Mouse (Mus musculus) right cerebral cortex, adult 2 months (tissue): Measurements from ENCODE around the gene Crip2.
A peak's percentile ranks its signal among the peaks of the same experiment; 100 is the strongest.

Experiments
- DNase-seq, 2 experiments: peaks; one replicate each; pipeline ENCODE4 v3.0.0; 2021 to 2022; ENCODE audit warnings: low spot score in 2 of 2

The Crip2 gene

DNA sequence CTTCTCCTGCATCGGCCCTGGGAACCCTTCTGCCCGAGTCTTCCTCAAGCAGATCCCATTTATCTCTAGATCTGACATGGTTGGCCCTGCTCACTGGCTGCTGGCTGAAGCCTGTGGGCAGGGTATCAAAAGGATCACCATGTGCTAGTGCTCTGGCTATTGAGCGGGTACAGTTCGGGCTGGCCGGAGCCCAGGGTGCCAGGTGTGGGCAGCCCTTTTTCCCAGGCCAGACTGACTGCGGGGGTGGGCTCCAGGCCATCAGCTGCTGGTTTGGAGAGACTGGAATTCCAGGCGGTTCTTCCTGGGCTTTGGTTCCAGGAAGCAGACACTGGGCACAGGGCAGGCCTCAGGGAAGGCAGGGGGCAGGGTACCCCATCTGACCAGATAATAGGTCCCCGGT, 7.4 kb downstream of the Crip2 start:
- no peak for DNase-seq

DNA sequence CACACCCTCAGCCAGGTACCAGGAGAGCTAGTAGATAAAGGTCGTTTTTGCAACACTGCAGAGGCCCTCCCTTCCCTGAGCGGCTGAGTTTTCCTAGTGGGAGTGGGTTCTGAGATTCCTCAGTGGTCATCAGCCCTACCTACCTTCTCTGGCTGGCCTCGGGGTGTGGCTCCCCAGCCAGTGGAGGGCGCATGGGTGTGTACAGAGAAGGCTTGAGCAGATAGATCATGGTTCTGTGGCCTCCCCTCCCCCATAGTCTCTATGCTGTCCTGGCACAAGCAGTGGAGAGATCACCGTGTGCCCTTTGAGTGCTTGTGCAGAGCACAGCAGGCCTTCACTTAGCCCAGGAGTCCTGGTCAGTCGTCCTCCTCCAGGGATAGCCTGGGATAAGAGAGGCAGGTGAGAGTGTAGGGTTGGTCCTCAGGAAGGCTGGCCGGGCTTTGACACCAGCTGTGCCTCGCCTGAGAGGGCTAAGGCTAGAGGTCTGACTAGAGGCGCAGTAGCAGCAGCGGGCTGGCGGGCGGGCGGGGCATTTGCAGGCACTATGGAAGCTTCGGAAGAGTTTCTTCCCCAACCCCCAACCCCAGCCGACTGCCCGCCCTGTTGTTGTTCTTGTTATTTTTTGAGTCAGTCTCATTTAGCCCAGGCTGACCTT, 8.5 kb downstream of the Crip2 start:
- no peak for DNase-seq

DNA sequence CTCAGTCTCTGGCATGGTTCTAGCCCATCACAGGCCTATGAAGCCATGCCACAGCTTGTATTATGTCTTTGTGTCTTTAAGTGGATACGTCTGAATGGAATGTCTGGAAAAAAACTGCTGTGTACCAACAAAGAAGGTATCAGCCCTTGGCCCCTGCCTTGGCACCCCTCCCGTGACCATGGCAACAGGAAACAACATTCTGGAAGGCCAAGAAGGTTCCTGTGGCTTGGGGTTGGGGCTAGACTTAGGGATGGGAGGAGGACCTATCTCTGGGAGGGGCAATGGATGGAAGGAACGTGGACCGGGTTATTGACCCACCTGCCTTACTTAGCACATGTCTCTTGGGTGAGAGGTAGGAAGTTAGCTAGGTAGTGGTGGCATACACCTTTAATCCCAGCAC, 9.3 kb downstream of the Crip2 start:
- no peak for DNase-seq

DNA sequence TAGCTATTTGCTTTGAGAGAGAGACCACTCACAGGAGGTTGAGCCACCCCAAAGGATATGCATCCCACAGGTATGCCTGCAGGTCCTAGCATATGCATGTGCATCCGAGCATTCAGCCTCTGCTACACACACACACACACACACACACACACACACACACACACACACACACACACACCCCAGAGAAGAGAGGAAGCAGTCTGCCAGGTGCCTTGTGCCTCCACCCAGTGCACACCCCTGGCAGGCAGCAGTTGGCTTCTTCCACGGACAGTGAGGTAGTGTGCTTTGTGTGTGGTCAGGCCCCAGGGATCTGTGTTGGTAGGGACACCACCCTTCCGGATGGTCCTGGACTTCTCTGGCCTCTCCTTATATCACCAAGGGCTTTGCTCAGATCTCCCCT, 9.9 kb downstream of the Crip2 start:
- DNase-seq = no peak

DNA sequence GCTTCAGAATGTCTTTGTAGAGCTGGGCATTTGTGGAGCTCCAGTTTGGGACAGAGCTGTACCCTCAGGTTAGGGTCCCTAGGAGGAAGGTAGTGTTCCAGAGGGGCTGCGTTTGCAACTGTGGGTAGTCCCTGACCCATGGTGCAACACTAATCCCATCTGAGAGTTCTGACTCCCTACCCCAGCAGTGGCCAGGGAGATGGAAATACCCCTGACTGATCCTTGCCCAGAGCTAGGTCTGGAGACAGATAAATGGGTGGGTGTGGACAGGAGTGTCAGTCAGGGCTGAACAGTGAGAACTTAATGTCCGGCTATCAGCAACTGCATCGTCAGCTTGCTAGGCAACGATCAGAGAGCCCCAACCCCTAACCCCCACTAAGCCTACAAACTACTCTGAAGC, 10.6 kb downstream of the Crip2 start:
- DNase-seq = no peak

DNA sequence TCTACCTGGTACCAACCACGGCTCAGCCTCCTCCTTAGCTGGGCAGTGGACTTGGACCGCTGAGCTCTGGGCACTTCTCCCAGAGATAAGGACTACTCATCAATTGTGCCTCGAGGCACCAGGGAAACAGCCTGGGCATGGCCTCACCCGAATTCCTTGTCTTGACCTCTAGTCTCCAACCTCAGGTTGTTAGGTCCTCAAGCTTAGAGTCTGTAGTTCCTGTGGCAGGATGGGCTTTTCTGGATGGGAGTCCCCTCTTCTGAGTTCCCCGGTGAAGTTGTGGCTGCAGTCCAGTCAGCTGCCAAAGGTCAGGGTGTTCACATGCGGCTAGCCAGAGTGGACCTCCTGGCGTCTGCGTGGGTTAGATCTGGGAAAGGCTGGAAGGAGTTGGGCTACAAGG, 11.0 kb downstream of the Crip2 start:
- no peak for DNase-seq

DNA sequence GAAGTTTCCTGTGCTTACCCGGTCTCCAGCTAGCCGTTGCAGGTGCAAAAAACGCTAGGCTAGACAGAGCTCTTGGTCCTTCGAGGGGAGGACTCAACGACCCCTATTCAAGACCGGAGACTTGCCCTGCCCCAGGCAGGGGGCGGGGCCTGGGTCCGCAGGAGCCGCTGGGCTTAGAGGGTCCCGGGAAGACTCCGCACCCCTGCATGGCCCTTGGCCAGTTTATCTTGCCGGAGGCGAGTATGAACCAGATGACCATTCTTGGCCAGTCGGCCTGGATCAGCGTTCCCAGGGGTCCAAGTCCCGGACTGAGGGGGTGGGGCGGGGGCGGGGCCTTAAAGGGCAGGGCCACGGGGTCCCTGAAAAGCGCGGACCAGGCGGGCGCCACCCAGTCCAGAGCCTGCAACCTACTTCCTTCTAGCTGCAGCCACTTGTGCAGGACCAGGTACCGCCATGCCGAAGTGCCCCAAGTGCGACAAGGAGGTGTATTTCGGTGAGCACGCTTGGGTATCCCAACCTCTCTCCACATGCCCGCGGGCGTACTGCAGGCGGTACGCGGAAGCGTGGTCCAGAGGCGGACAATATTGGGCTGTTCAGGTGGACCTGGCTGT, 11.7 kb downstream of the Crip2 start:
- DNase-seq = no peak

DNA sequence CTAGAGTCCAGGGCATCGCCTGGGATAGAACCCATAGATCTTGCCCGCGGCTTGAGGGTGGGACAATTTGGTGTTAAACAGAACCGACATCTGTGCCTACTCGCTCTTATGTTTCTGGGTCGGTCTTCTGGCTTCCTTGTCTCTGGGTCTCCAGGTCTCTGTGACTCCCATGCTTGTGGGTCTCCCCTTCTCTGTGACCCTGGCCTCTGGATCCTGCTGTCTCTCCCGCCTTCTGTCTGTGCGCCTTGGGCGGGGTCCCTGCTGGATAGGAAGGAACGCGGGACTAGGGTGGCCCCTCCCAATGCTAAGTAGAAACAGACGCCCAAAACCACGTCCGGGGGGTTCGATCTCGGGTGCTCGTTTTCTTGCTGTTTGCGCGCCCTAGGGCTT, 12.2 kb downstream of the Crip2 start:
- no peak for DNase-seq

DNA sequence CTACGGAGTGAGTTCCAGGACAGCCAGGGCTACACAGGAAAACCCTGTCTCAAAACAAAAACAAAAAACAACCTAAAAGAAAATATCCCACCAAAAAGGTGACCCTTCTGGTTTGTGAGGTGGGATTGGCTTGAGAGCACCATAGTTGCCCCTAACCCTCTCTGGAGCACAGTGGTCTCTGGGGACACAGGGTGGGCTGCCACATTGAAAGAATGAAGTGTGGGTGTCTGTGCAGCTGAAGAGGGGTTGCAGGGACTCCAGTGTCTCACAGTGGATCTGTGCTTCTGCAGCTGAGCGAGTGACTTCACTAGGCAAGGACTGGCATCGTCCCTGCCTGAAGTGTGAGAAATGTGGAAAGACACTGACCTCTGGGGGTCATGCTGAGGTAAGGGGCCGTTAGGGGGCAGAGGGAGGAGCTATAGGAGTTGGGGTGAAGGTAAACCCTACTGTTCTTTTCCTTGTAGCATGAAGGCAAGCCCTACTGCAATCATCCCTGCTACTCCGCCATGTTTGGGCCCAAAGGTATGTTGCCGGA, 13.0 kb downstream of the Crip2 start:
- DNase-seq = no peak

DNA sequence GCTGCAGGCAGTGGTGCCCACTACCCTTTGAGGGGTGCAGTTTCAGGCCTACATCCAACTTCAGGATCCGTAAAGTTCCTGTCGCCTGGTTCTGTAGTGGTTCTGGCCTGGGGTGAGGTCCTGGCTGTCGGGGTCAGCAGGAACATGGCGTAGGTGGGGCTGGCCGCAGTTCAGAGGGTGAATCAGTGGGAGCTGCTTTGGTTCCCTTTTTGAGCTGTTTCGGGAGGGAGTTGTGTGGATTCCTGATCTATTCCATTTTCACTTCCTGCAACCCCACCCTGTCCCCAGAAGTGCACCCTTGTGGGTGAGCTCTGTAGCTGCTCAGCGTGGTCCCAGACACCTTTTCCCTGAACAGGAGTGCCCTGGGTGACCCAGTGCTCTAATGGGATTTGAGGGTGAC, 13.9 kb downstream of the Crip2 start:
- no peak for DNase-seq

DNA sequence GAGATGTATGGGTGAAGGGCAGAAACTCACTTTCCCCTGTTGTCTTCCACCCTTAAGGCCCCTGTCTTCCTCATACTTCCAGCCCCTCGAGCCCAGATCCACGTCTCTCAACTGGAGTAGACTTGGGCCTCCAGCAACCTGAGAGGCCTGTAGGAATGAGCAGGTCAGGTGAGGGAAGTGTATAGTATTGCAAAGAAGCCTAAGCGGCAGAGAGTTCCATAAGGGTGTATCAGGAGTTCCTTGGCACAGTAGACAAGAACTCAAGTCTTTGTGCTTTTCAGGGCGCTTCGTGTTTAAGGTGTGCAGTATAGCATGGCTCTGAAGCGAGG, 14.7 kb downstream of the Crip2 start:
- DNase-seq = no peak

DNA sequence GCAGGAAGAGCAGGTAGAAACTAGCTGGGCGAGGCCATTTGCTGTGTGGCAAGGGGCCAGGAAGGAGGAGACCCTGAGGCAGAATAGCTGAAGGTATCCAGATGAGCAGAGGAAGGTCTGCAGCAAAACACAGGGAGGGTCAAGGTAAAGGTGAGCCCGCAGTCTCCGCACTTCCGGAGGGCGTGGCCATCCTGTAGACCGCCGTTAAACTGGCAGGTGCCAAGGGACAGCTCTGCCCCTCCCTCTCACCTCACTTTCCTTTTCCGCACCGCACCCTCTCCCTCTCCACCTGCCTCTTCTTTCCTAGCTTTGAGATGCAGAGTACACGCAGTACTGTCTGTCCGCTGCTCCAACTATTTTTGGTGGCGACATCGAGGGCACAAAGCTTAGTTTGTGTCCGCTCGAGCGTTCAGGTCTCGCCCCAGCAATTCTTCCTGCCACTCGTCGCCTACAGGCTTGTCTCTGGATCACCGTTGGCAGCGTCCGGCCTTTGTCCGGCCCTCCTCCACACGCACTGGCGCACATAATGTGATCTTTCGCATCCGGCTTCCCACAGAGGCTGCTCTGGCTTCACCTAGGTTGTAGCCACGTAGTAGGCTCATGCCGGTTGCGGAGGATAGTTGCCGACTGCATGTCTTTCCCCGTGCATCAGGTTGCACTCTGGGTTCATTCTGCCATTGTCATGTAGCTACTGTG, 15.2 kb downstream of the Crip2 start:
- DNase-seq = peak in 1 of 2 experiments; percentile 48

DNA sequence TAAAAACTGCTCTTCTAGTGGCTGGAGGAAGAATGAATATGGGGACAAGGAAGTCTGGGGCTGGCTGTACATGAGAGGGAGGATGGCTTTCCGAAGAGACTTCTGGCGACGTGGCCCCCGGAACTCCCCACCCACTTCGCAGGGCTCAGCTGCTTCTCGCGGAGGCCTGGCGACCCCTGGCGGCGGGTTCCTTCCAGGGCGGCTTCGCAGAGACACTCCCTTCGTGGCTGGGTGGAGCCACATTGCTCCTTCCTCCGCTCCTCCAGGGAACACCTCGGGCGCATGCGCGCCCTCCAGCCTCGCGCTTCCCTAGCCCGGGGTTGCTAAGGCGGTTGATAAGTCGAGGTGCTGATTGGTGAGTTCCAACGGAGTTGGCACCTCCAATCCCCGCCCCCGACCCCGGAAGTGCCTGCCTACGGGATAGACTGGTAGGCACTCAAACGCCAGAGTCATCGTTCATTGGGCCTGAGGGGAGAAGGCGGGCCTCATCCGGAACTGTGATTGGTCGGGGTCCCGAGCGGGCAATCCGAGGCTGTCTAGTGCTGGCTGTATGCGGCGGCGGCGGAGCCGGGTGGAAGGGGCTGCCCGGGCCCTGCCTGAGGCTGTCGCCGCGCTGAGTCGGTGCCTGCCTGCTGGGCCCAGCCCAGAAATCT, 16.0 kb downstream of the Crip2 start, which contains the start of gene Tedc1:
Gene Tedc1 (plus strand): TSS at position 535 of the 653 bp plus-strand sequence.
- DNase-seq = peak; percentile 99

DNA sequence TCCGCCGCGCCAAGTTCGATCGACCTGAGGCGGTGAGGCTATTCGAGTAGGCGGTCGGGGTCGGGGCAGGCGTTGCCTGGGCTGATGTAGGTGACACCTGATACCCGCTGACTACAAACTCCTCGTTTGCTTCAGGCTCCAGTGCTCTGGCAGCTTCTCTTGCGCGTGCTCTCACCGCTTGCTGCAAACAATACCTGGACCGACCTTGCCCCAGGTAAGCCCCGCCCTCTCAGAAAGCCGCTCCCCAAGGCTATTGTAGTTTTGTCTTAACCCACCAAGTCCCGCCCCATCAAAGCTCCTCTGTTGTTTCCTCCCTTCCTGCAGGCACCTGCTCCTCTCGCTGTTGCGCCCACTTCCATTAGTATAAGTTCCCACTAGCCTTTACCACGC, 16.5 kb downstream of the Crip2 start:
- DNase-seq = no peak

DNA sequence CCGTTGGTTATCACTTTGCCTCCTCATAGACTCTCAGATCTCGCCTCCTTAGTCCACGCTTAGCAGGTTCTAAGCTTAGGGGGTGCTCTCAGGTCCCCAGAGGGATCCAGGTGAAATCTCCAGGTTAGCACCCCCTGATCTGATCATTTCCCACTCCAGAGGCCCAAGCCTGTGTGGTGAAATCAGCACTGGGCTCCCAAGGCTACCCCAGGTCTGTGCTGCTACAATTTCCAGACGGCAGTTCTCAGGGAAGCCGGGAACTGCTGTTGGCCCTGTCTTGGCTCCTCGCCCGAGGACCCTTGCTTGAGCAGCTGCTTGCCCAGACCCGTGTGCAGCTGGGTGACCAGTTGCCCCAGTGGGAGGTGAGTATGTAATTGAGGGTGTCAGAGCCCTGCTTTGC, 17.0 kb downstream of the Crip2 start:
- DNase-seq = no peak

DNA sequence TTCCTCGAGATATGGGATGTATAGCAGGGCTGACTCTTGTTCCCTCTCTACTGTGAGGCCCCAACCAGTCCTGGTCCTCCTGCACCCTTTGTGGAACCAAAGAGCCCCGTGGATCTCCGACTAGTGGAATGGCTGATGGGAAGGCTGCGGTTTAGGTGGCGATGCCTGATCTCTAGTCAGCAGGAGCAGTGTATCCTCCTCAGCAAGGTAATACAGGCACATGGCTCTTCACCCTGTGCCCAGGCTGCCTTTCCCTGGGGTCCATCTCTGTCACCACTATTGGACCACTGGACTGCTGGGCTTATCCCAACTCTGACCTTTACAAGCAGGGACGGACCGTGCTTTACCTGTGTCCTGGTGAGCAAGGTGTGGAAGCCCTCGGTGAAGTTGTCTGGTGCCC, 17.5 kb downstream of the Crip2 start:
- no peak for DNase-seq

DNA sequence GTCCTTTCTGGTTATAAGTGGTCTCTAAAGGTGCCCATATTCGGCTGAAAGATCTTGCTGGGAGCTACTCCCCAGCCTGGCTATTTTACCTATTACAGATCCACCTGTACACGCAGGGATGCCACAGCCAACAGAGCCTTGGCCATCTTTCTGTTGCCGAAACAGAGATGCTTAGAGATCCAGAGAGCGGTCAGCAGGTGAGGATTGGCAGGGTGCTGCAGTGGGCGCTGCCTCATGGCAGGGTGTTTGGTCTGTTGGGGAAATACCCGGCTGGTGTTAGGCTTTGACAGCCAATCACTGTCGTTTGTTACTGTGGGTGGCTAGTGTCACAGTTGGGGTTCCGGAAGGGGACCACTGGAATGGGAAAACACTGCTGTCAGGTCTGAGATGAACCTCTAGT, 17.9 kb downstream of the Crip2 start:
- no peak for DNase-seq

DNA sequence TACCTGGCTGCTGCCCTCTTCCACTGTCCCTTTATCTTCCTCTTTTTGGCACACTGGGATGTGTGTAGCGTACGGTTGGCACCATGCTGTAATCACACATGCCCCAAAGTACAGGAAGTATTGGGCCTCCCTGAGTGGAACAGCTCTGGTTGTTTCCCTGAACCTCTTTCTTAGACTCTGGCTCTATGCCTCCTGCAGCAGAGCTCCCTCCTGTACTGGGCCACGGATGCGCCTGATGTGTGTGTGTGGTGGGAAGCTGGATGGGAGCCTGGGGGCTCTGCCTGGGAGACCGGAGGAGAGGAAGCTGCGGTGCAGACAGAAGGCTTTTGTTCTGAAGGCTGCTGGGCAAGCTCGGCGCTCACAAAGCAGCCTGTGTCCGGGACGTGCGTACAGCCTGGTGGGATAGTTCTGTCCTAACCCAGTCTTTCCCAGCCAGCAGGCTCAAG, 23.5 kb downstream of the Crip2 start:
- DNase-seq = no peak

DNA sequence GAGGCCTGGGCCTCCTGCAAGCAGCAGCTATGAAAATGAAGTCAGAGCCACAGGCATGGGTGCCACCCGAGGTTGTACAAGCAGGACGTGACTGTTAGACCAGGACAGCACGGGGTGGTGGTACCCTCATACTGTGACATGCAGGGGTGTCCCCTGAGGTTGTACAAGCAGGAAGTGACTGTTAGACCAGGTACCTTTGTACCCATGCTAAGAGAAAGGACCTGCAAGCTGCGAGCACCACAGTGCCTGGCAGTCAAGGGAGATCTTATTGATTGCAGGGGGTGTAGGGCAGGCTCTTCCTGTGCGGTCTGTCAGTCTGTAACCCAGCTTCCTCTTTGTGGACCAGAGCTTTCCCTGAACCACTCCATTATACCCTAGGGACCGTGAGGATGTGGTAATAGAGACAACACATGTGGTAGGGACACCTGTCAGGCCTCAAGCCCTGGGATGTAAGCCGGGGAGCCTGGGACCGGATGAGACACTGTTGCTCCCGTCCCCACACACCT, 28.0 kb downstream of the Crip2 start:
- DNase-seq = no peak

DNA sequence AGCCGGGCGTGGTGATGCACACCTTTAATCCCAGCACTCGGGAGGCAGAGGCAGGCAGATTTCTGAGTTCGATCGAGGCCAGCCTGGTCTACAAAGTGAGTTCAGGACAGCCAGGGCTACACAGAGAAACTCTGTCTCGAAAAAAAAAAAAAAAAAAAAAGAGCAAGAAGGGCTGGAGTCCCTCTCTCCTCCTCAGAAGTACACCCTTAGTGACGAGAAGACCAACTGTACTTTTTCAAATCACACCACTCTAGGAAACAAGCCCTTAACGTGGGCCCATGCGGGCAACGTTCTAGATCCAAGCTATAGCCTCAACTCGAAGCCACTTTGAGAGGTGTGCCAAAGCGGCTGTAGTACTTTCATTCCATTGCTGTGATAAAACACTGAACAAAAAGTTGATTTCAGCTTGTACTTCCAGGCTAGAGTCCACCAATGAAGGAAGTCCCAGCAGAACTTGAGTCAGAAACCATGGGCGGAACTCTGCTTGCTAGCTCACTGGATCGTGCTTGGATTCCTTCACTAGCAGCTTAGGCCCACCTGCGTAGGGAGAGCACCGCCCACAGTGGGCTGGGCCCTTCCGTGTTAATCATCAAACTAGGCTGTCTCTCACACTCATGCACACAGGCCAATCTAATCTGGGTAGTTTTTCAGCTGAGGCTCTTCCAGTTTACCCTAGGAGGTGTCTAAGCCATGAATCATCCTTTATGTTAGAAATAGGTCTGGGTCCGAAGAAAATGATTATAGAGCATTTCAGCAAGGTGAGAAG, 37.1 kb downstream of the Crip2 start:
- DNase-seq = no peak

DNA sequence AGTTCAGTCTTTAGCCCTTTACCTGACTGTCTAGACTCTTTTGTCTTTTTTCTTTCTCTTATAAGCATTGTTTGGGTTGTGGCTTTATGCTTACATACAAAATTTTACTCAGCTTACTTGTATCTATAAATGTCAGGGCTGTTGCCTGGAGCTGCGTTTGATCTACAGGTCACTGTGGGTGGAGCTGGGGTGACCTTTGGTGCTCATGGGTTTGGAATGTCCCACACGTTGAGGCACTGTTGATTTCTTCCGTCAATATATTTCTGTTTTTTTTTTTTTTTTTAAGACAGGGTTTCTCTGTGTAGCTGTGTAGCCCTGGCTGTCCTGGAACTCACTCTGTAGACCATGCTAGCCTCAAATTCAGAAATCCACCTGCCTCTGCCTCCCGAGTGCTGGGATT, 41.0 kb downstream of the Crip2 start:
- DNase-seq = no peak

DNA sequence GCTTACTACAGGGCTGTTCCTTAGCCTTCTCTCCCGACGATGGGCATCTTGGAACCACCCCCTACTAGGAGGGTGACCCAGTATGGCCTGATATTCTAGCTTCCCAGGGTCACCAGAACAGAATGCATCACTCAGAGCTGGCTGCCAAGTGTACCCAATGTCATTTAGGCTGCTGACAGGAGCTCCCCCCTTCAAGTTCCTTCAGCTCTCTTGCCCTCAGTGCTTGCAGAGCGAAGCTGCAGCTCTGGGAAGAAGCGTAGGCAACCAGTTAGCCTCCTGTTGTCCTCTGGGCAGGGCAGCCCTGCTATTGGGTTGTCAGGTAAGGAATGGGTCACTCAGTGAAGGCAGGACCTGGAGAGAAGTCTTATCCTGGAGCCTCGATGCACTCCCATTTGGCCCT, 44.9 kb downstream of the Crip2 start:
- no peak for DNase-seq
